Mouse (Mus musculus): ENCODE data around the gene Fam186a.

The Fam186a gene

DNA sequence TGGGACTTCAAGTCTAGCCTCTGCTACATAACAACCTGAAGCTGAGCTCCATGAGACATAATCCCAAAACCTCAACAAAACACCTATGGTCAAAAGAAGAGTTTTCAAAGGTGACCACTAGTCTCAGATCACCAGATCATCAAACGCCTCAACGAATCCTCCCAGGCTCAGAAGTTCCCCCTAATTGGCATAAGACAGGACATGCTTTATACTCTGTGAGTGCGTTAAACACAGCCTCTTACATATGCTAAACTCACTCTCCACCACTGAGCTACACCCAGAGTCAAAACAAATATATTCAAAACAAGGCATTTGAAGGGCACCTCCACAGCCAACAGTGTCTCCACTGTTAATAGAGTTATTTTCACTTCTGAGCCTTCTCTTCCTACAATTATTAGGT lies 94.3 kb downstream of the Fam186a start:
- DNase-seq (ENCODE audit: low read depth) = no peak

Data from c-Kit-positive CD71-positive TER-119-negative erythroid progenitor cells, embryonic 14.5 days (primary cell).